Mouse (Mus musculus): Measurements from ENCODE around the gene Ttll9. TPM values are rescaled to one million over a fixed set of nuclear protein-coding genes. Genes with fewer than 3 reads are reported as not detected.

Gene Ttll9
- polyA plus RNA-seq, 1 experiment from 2014 or later = 1.3 TPM

DNA sequence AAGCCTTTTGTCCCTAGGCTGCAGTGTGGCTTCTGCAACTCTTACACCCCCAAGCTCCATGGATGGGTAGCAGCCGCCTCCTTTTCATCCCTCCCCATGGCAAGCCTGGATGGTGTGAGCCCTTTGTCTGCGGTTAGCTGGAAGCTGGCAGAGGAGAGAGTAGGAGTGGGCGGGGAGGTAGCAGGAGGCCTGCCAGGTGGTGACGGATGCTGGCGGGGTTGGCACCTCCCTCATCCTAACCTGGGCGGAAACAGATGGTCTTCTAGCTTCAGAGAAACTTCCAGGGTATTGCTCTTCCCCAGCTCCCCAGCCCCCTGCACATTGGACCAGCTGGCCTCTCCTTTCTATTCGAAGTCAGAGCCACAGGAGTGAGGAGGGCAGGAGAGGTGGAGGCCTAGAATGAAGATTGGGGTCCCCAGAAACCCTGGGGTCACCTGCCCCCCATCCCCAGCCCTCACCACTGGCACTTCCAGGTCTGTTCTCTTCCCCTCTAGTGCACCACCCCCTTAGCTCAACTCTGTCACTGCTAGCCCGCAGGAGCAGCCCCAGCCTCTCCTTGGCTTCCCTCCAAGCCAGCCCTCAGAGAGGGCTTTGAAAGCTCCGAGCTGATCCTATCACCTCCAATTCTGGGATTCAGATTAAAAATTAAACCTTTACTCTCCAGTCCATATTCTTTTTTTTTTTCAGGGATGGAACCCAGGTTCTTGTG lies 87.2 kb downstream of the Ttll9 start:
- Histone ChIP-seq H3K36me3 (replicated peaks) (no peaks in the 10 kb centered on the region), H3K4me1 (peaks cover 6% of the 10 kb centered on the region), H3K27me3 (ENCODE audit: poor library complexity, severe bottlenecking) (peaks cover 54% of the 10 kb centered on the region), H3K9me3 (no peaks in the 10 kb centered on the region), H3K4me3 (no peak overlapping the region), H3K27ac (no peak overlapping the region)
- no peak for DNase-seq (ENCODE audit: extremely low spot score, low spot score)
- WGBS = 65% methylated on average over 9 of the region's 9 CpGs

DNA sequence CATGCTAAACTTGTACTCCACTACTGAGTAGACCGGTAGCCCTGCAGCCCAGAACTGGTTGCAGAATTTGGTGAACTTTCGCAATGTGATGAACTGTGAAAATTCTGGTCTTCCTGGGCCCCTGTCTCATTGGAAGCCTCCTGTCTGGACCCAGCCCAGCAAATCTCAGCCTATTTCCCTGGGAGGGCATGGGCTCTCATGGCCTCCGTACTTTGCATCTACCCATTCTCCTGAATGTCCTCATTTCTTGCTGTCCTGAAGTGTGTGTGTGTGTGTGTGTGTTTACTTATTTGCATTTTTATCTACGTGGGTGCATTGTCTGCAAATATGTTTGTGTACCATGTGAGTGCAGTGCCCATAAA lies 87.7 kb downstream of the Ttll9 start:
- 84% methylated on average over 4 of the region's 4 CpGs for WGBS

DNA sequence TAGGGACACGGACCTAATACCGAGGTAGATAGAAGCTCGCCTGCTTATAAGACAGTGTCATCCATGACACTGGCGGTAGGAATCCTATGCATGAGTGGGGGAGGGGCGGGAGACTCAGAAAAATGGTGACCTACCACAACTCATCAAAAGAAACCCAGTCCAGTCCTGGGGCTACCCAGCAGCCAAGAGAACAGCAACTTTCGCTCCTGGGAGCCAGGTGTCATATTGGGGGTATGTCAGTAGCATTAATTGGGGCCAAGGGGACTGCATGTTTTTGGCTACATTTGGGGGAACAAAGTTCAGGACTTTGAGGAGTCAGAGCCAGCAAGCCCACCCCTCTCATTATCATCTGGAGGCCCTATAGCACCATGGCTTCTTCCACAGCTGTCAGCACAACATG lies 88.8 kb downstream of the Ttll9 start:
- no peak for DNase-seq (ENCODE audit: extremely low spot score, low spot score)
- peaks cover 58% of the 10 kb centered on the region for H3K27me3 ChIP-seq (ENCODE audit: poor library complexity, severe bottlenecking)
- no peaks in the 10 kb centered on the region for H3K36me3 ChIP-seq (replicated peaks)
- no peak overlapping the region for H3K27ac ChIP-seq
- H3K4me1 ChIP-seq = peaks cover 6% of the 10 kb centered on the region
- WGBS = 82% methylated on average over 6 of the region's 6 CpGs
- H3K4me3 ChIP-seq = no peak overlapping the region
- H3K9me3 ChIP-seq = no peaks in the 10 kb centered on the region

More for the DNA sequence above, 87.7 kb downstream of the Ttll9 start:
- Histone ChIP-seq H3K27me3 (ENCODE audit: poor library complexity, severe bottlenecking) (peaks cover 58% of the 10 kb centered on the region), H3K4me3 (no peak overlapping the region), H3K9me3 (no peaks in the 10 kb centered on the region), H3K27ac (no peak overlapping the region), H3K4me1 (peaks cover 6% of the 10 kb centered on the region), H3K36me3 (replicated peaks) (no peaks in the 10 kb centered on the region)
- DNase-seq (ENCODE audit: extremely low spot score, low spot score) = no peak

DNA sequence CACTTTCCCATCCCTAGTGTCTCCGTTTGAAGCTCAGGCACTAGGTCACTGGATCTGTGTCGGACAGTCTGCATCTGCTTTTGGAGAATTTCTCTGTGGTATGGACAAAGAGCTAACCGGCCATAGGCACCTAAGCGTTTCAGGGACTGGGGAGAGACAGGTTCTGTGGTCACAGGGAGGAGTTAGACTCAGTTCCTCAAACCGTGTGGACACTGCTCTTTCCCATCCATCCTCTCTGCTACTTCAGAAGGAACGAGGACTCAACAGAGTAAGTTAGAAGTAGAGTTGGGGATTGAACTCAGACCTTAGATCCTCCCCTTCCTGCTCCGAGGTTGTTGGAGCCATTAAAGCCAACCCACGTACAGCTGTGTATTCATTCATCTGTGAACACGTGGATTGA lies 89.3 kb downstream of the Ttll9 start:
- peaks cover 58% of the 10 kb centered on the region for H3K27me3 ChIP-seq (ENCODE audit: poor library complexity, severe bottlenecking)
- H3K9me3 ChIP-seq = no peaks in the 10 kb centered on the region
- no peaks in the 10 kb centered on the region for H3K36me3 ChIP-seq (replicated peaks)
- WGBS = 82% methylated on average over 9 of the region's 9 CpGs
- no peak for DNase-seq (ENCODE audit: extremely low spot score, low spot score)
- H3K4me1 ChIP-seq = peaks cover 6% of the 10 kb centered on the region
- no peak overlapping the region for H3K27ac ChIP-seq
- no peak overlapping the region for H3K4me3 ChIP-seq

DNA sequence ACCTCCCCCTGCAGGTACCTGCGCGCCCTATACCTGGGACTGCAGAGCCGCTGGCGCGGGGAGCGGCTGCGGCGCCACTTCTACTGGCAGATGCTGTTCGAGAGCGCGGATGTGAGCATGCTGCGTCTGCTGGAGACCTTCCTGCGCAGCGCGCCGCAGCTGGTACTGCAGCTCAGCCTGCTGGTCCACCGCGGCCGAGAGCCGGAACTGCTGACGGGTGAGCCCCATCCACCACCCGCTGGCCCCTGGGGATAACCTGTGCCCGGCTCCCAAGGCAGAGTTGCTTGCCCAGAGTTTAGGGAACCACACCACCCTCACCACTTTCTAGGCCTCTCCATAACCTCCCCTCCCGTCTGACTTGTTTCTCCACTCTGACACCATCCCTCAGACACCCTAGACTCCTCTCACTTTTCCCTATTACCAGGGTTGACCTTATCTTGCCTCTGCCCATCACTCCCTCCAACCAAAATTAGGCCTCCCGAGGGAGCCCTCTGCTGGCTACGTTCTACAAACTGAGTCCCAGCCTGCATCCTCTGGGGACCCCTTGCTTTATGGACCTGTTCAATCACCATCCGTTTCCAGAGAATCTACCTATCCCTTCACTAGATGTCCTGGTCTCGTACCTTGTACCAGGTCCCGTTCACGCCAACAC lies 90.5 kb downstream of the Ttll9 start:
- peaks cover 58% of the 10 kb centered on the region for H3K27me3 ChIP-seq (ENCODE audit: poor library complexity, severe bottlenecking)

DNA sequence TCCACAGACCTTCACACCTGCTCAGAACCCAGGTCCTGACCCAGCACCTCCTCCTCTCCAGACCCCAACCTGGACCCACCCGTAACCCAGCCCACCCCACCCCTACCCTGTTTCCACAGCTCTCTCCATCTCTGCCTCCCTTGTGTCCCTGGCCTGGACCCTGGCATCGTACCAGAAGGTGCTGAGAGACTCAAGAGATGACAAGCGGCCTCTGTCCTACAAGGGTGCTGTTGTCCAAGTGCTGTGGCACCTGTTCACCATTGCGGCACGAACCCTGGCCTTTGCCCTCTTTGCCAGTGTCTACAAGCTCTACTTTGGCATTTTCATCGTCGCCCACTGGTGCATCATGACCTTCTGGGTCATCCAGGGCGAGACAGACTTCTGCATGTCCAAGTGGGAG lies 91.6 kb downstream of the Ttll9 start:
- peaks cover 6% of the 10 kb centered on the region for H3K4me1 ChIP-seq
- no peak for DNase-seq (ENCODE audit: extremely low spot score, low spot score)
- H3K4me3 ChIP-seq = no peak overlapping the region
- 89% methylated on average over 8 of the region's 8 CpGs for WGBS
- H3K27ac ChIP-seq = no peak overlapping the region
- peaks cover 58% of the 10 kb centered on the region for H3K27me3 ChIP-seq (ENCODE audit: poor library complexity, severe bottlenecking)
- no peaks in the 10 kb centered on the region for H3K9me3 ChIP-seq
- H3K36me3 ChIP-seq (replicated peaks) = no peaks in the 10 kb centered on the region

More for the DNA sequence above, 90.5 kb downstream of the Ttll9 start:
- Histone ChIP-seq H3K27ac (no peak overlapping the region), H3K9me3 (no peaks in the 10 kb centered on the region), H3K4me1 (peaks cover 6% of the 10 kb centered on the region), H3K36me3 (replicated peaks) (no peaks in the 10 kb centered on the region), H3K4me3 (peak overlapping the region; percentile 24)
- no peak for DNase-seq (ENCODE audit: extremely low spot score, low spot score)
- WGBS = 8% methylated on average over 30 of the region's 30 CpGs

DNA sequence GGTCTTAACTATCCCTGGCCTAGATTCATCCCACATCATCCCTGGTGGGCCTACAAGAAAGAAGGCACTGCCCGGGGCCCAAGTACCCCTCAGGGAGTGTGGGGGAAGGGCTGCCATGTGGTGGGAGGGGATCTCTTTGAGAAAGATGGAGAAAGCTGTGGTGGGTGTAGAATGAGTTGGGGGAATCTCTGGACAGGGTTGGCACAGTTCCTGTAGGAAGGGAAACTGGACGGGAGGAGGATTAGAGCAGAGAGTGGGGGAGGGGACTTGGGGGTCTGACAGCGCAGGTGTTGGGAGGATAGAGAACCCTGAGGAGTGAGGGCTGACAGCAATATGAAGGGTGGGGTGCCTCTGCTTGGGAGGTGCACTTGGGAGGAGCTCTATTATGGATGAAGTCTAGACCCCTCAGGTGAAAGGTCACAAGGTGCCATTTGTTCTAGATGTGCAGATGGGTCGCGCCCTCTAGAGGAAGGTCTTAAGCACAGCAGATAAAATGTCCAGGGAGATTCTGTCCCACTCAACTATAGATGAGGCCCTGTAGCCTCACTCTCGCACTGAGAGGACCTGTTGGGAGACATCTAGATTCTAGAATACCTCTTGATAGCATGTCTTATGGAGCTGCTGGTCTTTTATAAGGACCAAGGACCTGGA lies 93.1 kb downstream of the Ttll9 start:
- Histone ChIP-seq H3K27ac (no peak overlapping the region), H3K4me1 (peaks cover 6% of the 10 kb centered on the region), H3K4me3 (no peak overlapping the region), H3K9me3 (no peaks in the 10 kb centered on the region), H3K27me3 (ENCODE audit: poor library complexity, severe bottlenecking) (peaks cover 43% of the 10 kb centered on the region), H3K36me3 (replicated peaks) (no peaks in the 10 kb centered on the region)
- DNase-seq (ENCODE audit: extremely low spot score, low spot score) = no peak
- WGBS = 61% methylated on average over 6 of the region's 6 CpGs

Other genes with a start within 250 kb of the Ttll9 start
- gene Id1, start 226.2 kb upstream of the Ttll9 start, polyA plus RNA-seq (2016; fragmentation: Nextera tagmentation; extraction: Ambion mirVana) = 57.5 and 61.1 TPM in 2 replicates
- gene Cox4i2, start 208.3 kb upstream of the Ttll9 start, polyA plus RNA-seq (2016; fragmentation: Nextera tagmentation; extraction: Ambion mirVana) = 3.0 and 4.2 TPM in 2 replicates
- gene Bcl2l1, start 130.8 kb upstream of the Ttll9 start, polyA plus RNA-seq (2016; fragmentation: Nextera tagmentation; extraction: Ambion mirVana) = 98.5 and 104 TPM in 2 replicates
- 162 and 163 TPM in 2 replicates for gene Tpx2, start 114.5 kb upstream of the Ttll9 start, polyA plus RNA-seq (2016; fragmentation: Nextera tagmentation; extraction: Ambion mirVana)
- gene Mylk2, start 51.1 kb upstream of the Ttll9 start, polyA plus RNA-seq (2016; fragmentation: Nextera tagmentation; extraction: Ambion mirVana) = 0.06 and 0.12 TPM in 2 replicates
- 0.34 and 0.60 TPM in 2 replicates for gene Foxs1, start 29.3 kb upstream of the Ttll9 start, polyA plus RNA-seq (2016; fragmentation: Nextera tagmentation; extraction: Ambion mirVana)
- 0.42 and 0.95 TPM in 2 replicates for gene Dusp15, start 10.8 kb upstream of the Ttll9 start, polyA plus RNA-seq (2016; fragmentation: Nextera tagmentation; extraction: Ambion mirVana)
- gene Pdrg1, start 52.9 kb downstream of the Ttll9 start, polyA plus RNA-seq (2016; fragmentation: Nextera tagmentation; extraction: Ambion mirVana) = 88.5 and 90.8 TPM in 2 replicates
- 0.14 and 0.20 TPM in 2 replicates for gene Xkr7, start 69.4 kb downstream of the Ttll9 start, polyA plus RNA-seq (2016; fragmentation: Nextera tagmentation; extraction: Ambion mirVana)
- gene Ccm2l, start 103.5 kb downstream of the Ttll9 start, polyA plus RNA-seq (2016; fragmentation: Nextera tagmentation; extraction: Ambion mirVana) = 0.83 and 0.84 TPM in 2 replicates
- gene Hck, start 146.0 kb downstream of the Ttll9 start, polyA plus RNA-seq (2016; fragmentation: Nextera tagmentation; extraction: Ambion mirVana) = 0.92 and 1.5 TPM in 2 replicates
- 65.3 and 66.0 TPM in 2 replicates for gene Tm9sf4, start 198.8 kb downstream of the Ttll9 start, polyA plus RNA-seq (2016; fragmentation: Nextera tagmentation; extraction: Ambion mirVana)